Mouse (Mus musculus) bone marrow, adult 2 months (tissue): ENCODE measurements around the gene Msmo1. TPM values are rescaled to one million over a fixed set of nuclear protein-coding genes. Genes with fewer than 3 reads are reported as not detected.

Experiments used
- H3K27ac ChIP-seq: fragments of 200-500 bp; 2 replicates; pipeline ENCODE4 v1.5.1; 2012; ENCODE audit warnings: low read depth, mild to moderate bottlenecking, control low read depth, inconsistent platforms, low read length; ENCODE audit not compliant: control insufficient read depth, poor library complexity, insufficient read depth
- H3K4me1 ChIP-seq: fragments of 200-500 bp; 2 replicates; pipeline ENCODE4 v1.6.1; 2011; ENCODE audit warnings: low read length; ENCODE audit not compliant: control insufficient read depth, insufficient read depth
- H3K4me3 ChIP-seq: fragments of 200-500 bp; replicated peaks from 2 replicates; pipeline ENCODE3; 2011; ENCODE audit warnings: mild to moderate bottlenecking, low read depth, low read length, control low read depth; ENCODE audit not compliant: control insufficient read depth
- CTCF ChIP-seq: fragments of 200-500 bp; IDR thresholded peaks from 2 replicates; pipeline ENCODE4 v1.5.1; 2011; ENCODE audit warnings: low read length, control low read depth; ENCODE audit not compliant: control insufficient read depth, insufficient read depth
- POLR2A ChIP-seq: fragments of 200-500 bp; IDR thresholded peaks from 2 replicates; pipeline ENCODE4 v1.6.1; 2011; ENCODE audit warnings: low read depth, mild to moderate bottlenecking, control low read depth, low read length, borderline replicate concordance; ENCODE audit not compliant: control insufficient read depth
- WGBS: fragments of 180-500 bp; shearing (Covaris S2); methylation state at CpG from one replicate; pipeline ENCODE4 v1.1.7; 2018; 5-methylcytosine and 5-hydroxymethylcytosine counted together
- polyA plus RNA-seq: library from polyadenylated mRNA; stranded (reverse); fragments of >200 nt; gene quantifications from 2 replicates; pipeline ENCODE4 v1.2.4, GENCODE M21; 2011; ENCODE audit warnings: low replicate concordance; ENCODE audit not compliant: missing spikeins, insufficient read depth, insufficient read length

The Msmo1 gene
- polyA plus RNA-seq, 1 experiment = 25.6 TPM

GRCm38 (mm10) chr8:64676381-64676780 is 57.2 kb downstream of the Msmo1 start:
- TF ChIP-seq POLR2A (no peak), CTCF (no peak)
- no peak overlapping the region for H3K27ac ChIP-seq
- H3K4me1 ChIP-seq = no peaks in the 10 kb centered on the region
- WGBS = 70% methylated on average over 2 of the region's 2 CpGs
- H3K4me3 ChIP-seq = no peak overlapping the region

- Histone ChIP-seq H3K27ac (no peak overlapping the region), H3K4me3 (no peak overlapping the region), H3K4me1 (no peaks in the 10 kb centered on the region)
- TF ChIP-seq CTCF (no peak), POLR2A (no peak)
- WGBS = 76% methylated on average over 8 of the region's 8 CpGs
These were observed 58.5 kb downstream of the Msmo1 start for GRCm38 (mm10) chr8:64674951-64675585.

- WGBS = 79% methylated on average over 2 of the region's 2 CpGs
- TF ChIP-seq POLR2A (no peak), CTCF (no peak)
These were observed 60.7 kb downstream of the Msmo1 start for GRCm38 (mm10) chr8:64672920-64673319.

GRCm38 (mm10) chr8:64671937-64672336 is 61.7 kb downstream of the Msmo1 start:
- Histone ChIP-seq H3K27ac (no peak overlapping the region), H3K4me1 (no peaks in the 10 kb centered on the region), H3K4me3 (no peak overlapping the region)
- TF ChIP-seq CTCF (no peak), POLR2A (no peak)
- 41% methylated on average over 1 of the region's 1 CpGs for WGBS

More at GRCm38 (mm10) chr8:64672920-64673319, 60.7 kb downstream of the Msmo1 start:
- no peaks in the 10 kb centered on the region for H3K4me1 ChIP-seq
- no peak overlapping the region for H3K27ac ChIP-seq
- H3K4me3 ChIP-seq = no peak overlapping the region

Other genes starting within 250 kb of the Msmo1 start
- gene Cpe, start 40.7 kb downstream of the Msmo1 start, polyA plus RNA-seq = 6.2 and 8.6 TPM in 2 replicates
- 1.8 and 6.2 TPM in 2 replicates for gene Klhl2, start 116.2 kb upstream of the Msmo1 start, polyA plus RNA-seq
- 3.8 and 27.7 TPM in 2 replicates for gene Tmem192, start 213.4 kb upstream of the Msmo1 start, polyA plus RNA-seq